Mouse (Mus musculus): ENCODE data around the gene Nedd4. TPM values are rescaled to one million over a fixed set of nuclear protein-coding genes. Genes with fewer than 3 reads are reported as not detected.

Gene Nedd4
- polyA plus RNA-seq, 1 experiment from 2014 or later, result 624 TPM

DNA sequence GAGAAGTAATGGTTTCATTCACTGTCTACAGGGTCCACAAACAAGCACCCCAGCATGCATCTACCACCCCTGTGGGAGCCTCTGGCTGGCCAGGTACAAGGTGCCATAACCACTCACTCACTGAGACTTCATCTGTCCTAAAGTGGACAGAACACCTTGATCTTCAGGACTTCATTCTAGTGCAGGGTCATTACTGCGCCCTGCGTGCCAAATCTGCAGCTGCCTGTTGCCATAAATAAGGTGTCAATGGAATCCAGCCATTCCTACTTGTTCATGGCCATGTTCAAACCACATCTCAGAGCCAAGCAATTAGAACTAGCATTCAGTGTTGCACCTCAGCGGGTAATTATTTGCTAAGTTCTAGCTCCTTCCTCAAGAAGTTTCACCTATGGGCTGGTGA lies 60.5 kb downstream of the Nedd4 start:
- 86% methylated on average over 3 of the region's 3 CpGs for WGBS
- ATAC-seq (ENCODE audit: insufficient number of reproducible peaks, low FRiP score), result no peak
- peaks cover 94% of the 10 kb centered on the region for H3K36me3 ChIP-seq
- no peak overlapping the region for H3K4me2 ChIP-seq
- H3K4me1 ChIP-seq (replicated peaks), result no peaks in the 10 kb centered on the region; the same call in 1 of the 2 replicates
- H3K27ac ChIP-seq (ENCODE audit: poor library complexity, severe bottlenecking), result no peak overlapping the region
- no peaks in the 10 kb centered on the region for H3K9me3 ChIP-seq (replicated peaks)
- no peak overlapping the region for H3K4me3 ChIP-seq
- no peaks in the 10 kb centered on the region for H3K27me3 ChIP-seq (replicated peaks)
- no peak overlapping the region for H3K9ac ChIP-seq

GRCm38 (mm10) chr9:72724491-72725221 lies 62.5 kb downstream of the Nedd4 start:
- H3K9ac ChIP-seq, result no peak overlapping the region
- no peak for ATAC-seq (ENCODE audit: insufficient number of reproducible peaks, low FRiP score)
- WGBS, result 83% methylated on average over 8 of the region's 8 CpGs

DNA sequence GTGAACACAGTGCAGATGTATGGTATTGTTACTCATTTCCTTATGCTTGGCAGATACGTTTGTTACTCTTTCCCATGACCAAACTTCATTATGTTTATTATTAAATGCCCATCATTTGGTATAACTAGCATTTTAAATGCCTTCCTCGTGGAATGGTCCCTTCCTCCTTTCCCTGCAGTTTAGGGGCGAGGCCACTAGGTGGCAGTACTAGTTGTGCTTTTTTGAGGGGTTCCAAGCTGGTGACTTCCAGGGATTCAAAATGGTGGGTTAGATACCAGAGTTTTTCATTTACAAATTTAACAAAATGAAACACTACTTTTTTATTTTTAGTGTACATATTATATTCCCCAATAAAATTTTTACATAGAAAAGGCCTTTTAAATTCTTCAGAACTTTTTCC lies 71.8 kb downstream of the Nedd4 start:
- peaks cover 85% of the 10 kb centered on the region for H3K36me3 ChIP-seq
- H3K4me1 ChIP-seq (replicated peaks), result no peaks in the 10 kb centered on the region
- H3K27me3 ChIP-seq (replicated peaks), result no peaks in the 10 kb centered on the region
- ATAC-seq (ENCODE audit: insufficient number of reproducible peaks, low FRiP score), result no peak
- no peak overlapping the region for H3K4me2 ChIP-seq
- no peaks in the 10 kb centered on the region for H3K9me3 ChIP-seq (replicated peaks)
- 42% methylated on average over 3 of the region's 3 CpGs for WGBS
- no peak overlapping the region for H3K27ac ChIP-seq (ENCODE audit: poor library complexity, severe bottlenecking)
- H3K4me3 ChIP-seq, result no peak overlapping the region
- no peak overlapping the region for H3K9ac ChIP-seq

More at GRCm38 (mm10) chr9:72724491-72725221, 62.5 kb downstream of the Nedd4 start:
- Histone ChIP-seq H3K36me3 (peaks cover 87% of the 10 kb centered on the region), H3K4me1 (replicated peaks) (no peaks in the 10 kb centered on the region; the same call in 1 of the 2 replicates), H3K27me3 (replicated peaks) (no peaks in the 10 kb centered on the region), H3K4me3 (no peak overlapping the region), H3K9me3 (replicated peaks) (no peaks in the 10 kb centered on the region), H3K4me2 (no peak overlapping the region), H3K27ac (ENCODE audit: poor library complexity, severe bottlenecking) (no peak overlapping the region)

DNA sequence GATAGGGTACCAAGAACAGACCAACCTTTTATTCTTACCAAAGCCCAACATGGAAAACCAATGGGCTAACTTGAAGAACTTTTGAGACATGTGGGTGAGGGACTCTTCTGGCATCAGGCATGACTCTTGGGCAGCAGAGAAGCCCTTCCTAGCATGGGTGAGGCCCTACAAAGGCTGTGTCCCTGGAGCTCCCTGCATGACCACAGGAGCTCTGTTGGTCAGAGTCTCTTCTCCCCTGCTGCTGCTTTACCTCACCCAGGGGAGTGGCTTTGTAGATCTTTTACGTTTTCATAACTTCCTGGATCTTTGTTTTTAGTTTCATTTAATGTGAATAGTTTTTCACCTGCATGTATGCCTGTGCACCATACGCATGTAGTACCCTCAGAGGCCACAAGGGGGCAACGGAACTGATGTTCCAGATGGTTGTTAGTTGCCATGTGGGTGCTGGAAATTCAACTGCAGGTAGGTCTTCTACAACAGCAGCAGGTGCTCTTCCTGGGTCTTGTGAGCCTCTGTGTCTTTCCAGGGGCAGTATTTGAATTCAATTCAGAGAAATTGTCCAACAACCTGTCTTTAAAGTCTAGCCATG lies 73.8 kb downstream of the Nedd4 start:
- no peak overlapping the region for H3K9ac ChIP-seq
- H3K4me3 ChIP-seq, result no peak overlapping the region
- H3K4me2 ChIP-seq, result no peak overlapping the region
- ATAC-seq (ENCODE audit: insufficient number of reproducible peaks, low FRiP score), result no peak
- H3K27ac ChIP-seq (ENCODE audit: poor library complexity, severe bottlenecking), result no peak overlapping the region
- no peaks in the 10 kb centered on the region for H3K27me3 ChIP-seq (replicated peaks)
- no peaks in the 10 kb centered on the region for H3K4me1 ChIP-seq (replicated peaks)
- H3K9me3 ChIP-seq (replicated peaks), result no peaks in the 10 kb centered on the region
- peaks cover 92% of the 10 kb centered on the region for H3K36me3 ChIP-seq
- WGBS, result 66% methylated on average over 3 of the region's 3 CpGs

DNA sequence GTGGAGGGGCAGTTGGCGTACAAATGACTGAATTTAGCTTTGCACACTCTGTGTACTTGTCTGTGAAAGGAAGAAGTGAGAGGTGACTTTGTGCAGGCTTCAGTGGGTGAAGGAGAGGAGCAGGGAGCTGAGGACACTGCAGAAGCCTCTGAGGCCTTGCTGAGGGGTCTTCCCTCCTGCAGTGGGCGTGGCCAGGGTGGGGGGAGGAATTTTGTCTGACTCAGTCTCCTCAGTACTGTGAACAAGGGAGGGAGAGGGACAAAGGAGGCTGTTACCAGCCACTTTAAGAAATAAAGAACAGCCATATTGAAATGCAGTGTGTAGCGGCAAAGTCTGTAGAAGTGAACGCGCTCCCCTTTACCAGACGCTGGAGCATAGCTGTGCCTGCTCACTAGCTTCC lies 79.1 kb downstream of the Nedd4 start:
- 90% methylated on average over 6 of the region's 6 CpGs for WGBS
- Histone ChIP-seq H3K36me3 (peaks cover 98% of the 10 kb centered on the region), H3K27me3 (replicated peaks) (no peaks in the 10 kb centered on the region), H3K4me1 (replicated peaks) (no peaks in the 10 kb centered on the region), H3K9ac (no peak overlapping the region), H3K9me3 (replicated peaks) (no peaks in the 10 kb centered on the region), H3K4me3 (no peak overlapping the region), H3K27ac (ENCODE audit: poor library complexity, severe bottlenecking) (0 out of 2 replicates have a peak overlapping the region, but pooled peaks have one; percentile 19), H3K4me2 (no peak overlapping the region)
- ATAC-seq (ENCODE audit: insufficient number of reproducible peaks, low FRiP score), result no peak

- no peak for ATAC-seq (ENCODE audit: insufficient number of reproducible peaks, low FRiP score)
- WGBS, result 87% methylated on average over 5 of the region's 5 CpGs
Measured at GRCm38 (mm10) chr9:72746278-72746677, 84.1 kb downstream of the Nedd4 start.

GRCm38 (mm10) chr9:72750272-72750671 lies 88.1 kb downstream of the Nedd4 start:
- WGBS, result 70% methylated on average over 2 of the region's 2 CpGs
- H3K36me3 ChIP-seq, result peaks cover 48% of the 10 kb centered on the region
- no peak for ATAC-seq (ENCODE audit: insufficient number of reproducible peaks, low FRiP score)

More at GRCm38 (mm10) chr9:72746278-72746677, 84.1 kb downstream of the Nedd4 start:
- Histone ChIP-seq H3K27me3 (replicated peaks) (no peaks in the 10 kb centered on the region), H3K4me2 (no peak overlapping the region), H3K4me1 (replicated peaks) (no peaks in the 10 kb centered on the region), H3K36me3 (peaks cover 87% of the 10 kb centered on the region), H3K9me3 (replicated peaks) (no peaks in the 10 kb centered on the region), H3K9ac (no peak overlapping the region), H3K27ac (ENCODE audit: poor library complexity, severe bottlenecking) (no peak overlapping the region), H3K4me3 (no peak overlapping the region)

GRCm38 (mm10) chr9:72752656-72753055 lies 90.5 kb downstream of the Nedd4 start:
- Histone ChIP-seq H3K4me3 (no peak overlapping the region), H3K9ac (no peak overlapping the region), H3K36me3 (peaks cover 24% of the 10 kb centered on the region), H3K4me1 (replicated peaks) (peaks cover 12% of the 10 kb centered on the region; the same call in 1 of the 2 replicates), H3K4me2 (no peak overlapping the region), H3K27ac (ENCODE audit: poor library complexity, severe bottlenecking) (no peak overlapping the region), H3K9me3 (replicated peaks) (no peaks in the 10 kb centered on the region), H3K27me3 (replicated peaks) (no peaks in the 10 kb centered on the region)
- 49% methylated on average over 9 of the region's 9 CpGs for WGBS
- ATAC-seq (ENCODE audit: insufficient number of reproducible peaks, low FRiP score), result no peak

More at GRCm38 (mm10) chr9:72750272-72750671, 88.1 kb downstream of the Nedd4 start:
- Histone ChIP-seq H3K4me1 (replicated peaks) (peaks cover 12% of the 10 kb centered on the region; the same call in 1 of the 2 replicates), H3K9ac (no peak overlapping the region), H3K27me3 (replicated peaks) (no peaks in the 10 kb centered on the region), H3K9me3 (replicated peaks) (no peaks in the 10 kb centered on the region), H3K4me2 (no peak overlapping the region), H3K4me3 (no peak overlapping the region), H3K27ac (ENCODE audit: poor library complexity, severe bottlenecking) (no peak overlapping the region)

DNA sequence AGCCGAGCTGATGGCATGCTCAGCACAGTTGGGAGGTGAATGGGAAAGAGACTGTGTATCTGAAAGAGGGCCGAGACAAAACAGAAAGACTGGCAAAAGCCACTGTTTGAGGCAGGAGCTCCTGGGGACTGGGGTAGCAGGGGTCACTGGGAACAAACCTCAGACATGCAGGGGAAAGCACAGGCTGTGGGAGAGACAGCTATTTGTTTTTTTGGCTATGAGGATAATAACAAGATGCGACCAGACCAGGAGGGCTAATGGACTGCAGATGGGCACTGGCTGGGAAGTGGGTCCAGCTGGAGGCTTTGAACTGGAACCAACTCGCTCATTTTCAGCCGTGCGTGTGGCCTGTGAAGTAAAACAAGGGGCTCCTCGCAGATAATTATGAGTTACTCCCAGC lies 91.6 kb downstream of the Nedd4 start:
- Histone ChIP-seq H3K36me3 (peaks cover 13% of the 10 kb centered on the region), H3K4me1 (replicated peaks) (peaks cover 19% of the 10 kb centered on the region), H3K27ac (ENCODE audit: poor library complexity, severe bottlenecking) (no peak overlapping the region), H3K9me3 (replicated peaks) (no peaks in the 10 kb centered on the region), H3K4me2 (no peak overlapping the region), H3K4me3 (no peak overlapping the region), H3K27me3 (replicated peaks) (no peaks in the 10 kb centered on the region), H3K9ac (peak overlapping the region; percentile 7; the same call in 1 of the 2 replicates)
- ATAC-seq (ENCODE audit: insufficient number of reproducible peaks, low FRiP score), result no peak
- WGBS, result 29% methylated on average over 7 of the region's 7 CpGs

DNA sequence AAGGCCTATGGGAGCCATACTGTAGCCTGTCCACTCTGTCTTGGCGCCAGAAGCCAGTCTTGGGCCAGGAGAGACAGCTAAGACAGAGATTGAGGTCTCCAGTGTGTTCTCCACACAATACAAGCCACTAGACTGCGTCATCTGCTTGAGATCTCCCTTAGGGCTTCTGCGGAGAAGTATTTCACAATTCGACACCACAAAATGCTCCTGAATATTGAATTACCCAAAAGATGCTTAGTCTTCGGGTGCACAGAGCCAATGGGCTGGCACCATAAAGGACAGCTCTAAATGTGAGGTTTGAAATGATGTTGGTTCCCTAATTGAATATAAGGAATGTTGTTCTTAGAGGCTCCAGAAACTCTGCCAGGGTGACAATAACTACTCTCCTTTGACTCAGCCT lies 95.0 kb downstream of the Nedd4 start:
- no peak overlapping the region for H3K4me2 ChIP-seq
- no peaks in the 10 kb centered on the region for H3K9me3 ChIP-seq (replicated peaks)
- no peak overlapping the region for H3K27ac ChIP-seq (ENCODE audit: poor library complexity, severe bottlenecking)
- no peak for ATAC-seq (ENCODE audit: insufficient number of reproducible peaks, low FRiP score)
- 82% methylated on average over 5 of the region's 5 CpGs for WGBS
- H3K36me3 ChIP-seq, result no peaks in the 10 kb centered on the region
- no peak overlapping the region for H3K9ac ChIP-seq
- H3K4me1 ChIP-seq (replicated peaks), result peaks cover 20% of the 10 kb centered on the region
- no peak overlapping the region for H3K4me3 ChIP-seq
- no peaks in the 10 kb centered on the region for H3K27me3 ChIP-seq (replicated peaks)

DNA sequence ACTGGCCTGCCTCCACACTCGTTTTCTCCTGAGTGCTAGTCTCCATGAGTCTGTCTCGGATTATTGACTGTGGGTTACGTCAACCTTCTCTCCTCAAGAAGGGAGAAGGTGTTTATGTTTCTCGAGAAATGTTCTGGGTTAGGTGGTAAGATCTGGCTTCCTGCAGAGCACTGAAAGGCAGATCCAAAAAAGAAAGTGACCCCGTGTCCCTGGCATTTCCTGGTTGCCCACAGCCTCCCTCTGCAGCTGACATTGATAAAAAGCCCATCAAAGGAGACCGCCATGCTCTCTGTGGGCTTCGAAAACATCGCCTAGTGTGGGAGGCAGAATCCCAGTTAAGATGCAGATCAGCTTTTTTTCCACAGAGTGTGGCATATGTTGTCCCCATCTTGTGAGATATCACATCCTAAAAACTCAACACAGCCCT lies 96.6 kb downstream of the Nedd4 start:
- ATAC-seq (ENCODE audit: insufficient number of reproducible peaks, low FRiP score), result no peak
- H3K4me3 ChIP-seq, result no peak overlapping the region
- H3K27me3 ChIP-seq (replicated peaks), result no peaks in the 10 kb centered on the region
- 22% methylated on average over 8 of the region's 8 CpGs for WGBS
- no peaks in the 10 kb centered on the region for H3K9me3 ChIP-seq (replicated peaks)
- H3K36me3 ChIP-seq, result no peaks in the 10 kb centered on the region
- H3K4me2 ChIP-seq, result peak overlapping the region; percentile 23; the same call in 1 of the 2 replicates
- no peak overlapping the region for H3K27ac ChIP-seq (ENCODE audit: poor library complexity, severe bottlenecking)
- H3K4me1 ChIP-seq (replicated peaks), result peaks cover 29% of the 10 kb centered on the region
- no peak overlapping the region for H3K9ac ChIP-seq
